Mouse (Mus musculus): ENCODE results near the gene Fibp. TPM values are rescaled to one million over a fixed set of nuclear protein-coding genes. Genes with fewer than 3 reads are reported as not detected.

The Fibp gene
- 77.1 and 157 TPM in 2 replicates for polyA plus RNA-seq (2012; rRNA removed; ENCODE audit: low replicate concordance)

DNA sequence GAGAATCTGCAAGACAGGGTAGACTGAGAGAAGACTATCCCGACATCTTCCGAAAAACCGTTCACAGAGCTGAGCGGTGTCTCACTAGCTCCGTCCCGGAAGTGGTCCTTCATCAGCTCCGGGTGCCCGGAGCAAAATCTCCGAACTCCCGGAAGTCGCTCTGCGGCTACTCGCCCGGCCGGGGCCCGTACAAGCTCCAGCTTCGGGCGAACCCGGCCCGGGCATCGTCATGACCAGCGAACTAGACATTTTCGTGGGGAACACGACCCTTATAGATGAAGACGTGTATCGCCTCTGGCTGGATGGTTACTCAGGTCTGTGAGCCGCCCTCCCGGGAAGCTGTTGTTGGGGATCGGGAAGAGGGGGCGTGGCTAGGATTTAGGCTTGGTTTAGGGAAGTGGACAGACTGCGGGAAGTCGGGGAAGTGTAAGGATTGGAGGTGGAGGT, at the start of gene Fibp:
Gene Fibp (plus strand): TSS at position 151 of the 447 bp plus-strand sequence.

DNA sequence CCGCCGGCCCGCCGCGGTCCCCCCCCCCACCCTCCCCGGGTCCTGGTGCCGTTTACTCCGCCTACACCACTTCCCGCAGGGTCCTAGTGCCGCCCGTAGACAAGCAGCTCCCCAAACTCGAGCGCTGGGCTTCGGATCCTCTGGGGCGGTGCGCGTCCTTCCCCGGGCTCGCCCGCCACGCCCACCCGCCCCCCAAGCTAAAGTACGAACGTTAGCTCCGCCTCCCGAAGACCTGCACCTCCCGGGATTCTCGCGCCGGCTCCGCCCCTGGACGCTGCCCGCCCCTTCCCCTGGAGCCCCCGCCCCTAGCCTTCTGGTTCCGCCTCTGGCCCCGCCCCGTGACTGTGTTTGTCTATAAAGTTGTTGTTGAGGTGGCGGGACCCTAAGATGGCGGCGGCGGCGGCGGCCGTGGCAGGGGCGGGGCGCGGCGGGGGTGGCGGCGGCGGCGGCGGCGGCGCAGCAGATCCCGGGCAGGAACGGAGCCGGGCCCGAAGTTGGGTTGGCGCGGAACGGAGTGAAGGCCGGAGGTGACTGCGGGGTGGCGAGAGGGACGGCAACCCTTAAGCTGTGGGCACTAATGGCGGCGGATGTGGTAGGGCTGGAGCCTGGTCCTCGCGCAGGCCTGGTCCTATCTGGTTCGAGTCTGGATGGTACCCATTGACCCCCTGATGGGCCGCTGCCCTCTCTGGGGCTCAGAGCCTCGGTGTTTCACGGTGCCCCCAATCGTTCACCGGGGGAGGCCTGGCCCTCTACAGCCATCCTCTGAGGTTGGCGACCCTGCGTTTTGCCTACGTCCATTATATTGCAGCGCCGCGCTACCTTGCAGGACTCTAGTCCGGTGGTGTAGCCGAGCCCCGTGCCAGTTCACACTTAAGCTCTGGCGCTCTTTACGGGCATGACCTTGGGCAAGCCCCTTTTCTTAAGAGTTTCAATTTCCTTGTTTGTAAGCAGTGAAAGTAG, 35.4 kb upstream of the Fibp start, which contains the start of the genes Drap1 and AI837181:
Gene Drap1 (minus strand): TSS at position 198 of the 960 bp plus-strand sequence.
Gene AI837181 (plus strand): TSS at position 363 of the 960 bp plus-strand sequence.

DNA sequence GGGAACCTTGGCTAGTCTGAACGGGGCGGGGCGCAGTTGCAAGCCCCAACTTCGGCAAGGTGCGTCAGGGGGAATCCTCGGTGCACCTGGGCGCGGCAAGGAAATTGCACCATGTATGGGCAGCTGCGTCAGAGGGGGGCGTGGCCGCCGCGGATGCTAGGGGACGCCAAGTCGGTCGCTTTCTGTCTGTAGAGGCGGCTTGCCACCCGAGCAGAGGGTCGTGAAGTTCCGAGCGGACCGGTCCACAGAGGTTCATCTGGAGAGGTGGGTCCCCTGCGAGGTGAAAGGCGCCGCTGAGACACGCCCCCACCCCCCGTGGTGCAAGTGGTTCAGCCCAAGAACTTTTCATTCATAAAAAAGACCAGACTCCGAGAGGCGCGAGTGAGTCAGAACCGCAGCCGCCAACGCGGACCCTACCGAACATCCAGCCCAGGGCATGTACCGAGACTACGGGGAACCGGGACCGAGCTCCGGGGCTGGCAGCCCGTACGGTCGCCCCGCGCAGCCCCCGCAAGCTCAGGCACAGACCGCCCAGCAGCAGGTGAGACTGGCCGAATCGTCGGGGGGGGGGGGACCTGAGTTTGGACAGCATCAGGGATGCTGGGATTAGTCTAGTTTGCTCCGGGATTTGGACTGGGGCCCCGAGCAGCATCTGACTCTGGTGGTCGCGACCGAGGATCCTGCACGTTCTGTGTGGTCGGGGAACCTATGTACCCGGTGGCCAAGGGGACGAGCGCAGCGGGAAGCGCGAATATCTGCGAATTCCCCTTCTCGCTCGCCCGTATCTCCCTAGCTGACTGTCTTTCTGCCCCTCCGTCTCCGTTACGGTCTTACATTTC, 12.7 kb upstream of the Fibp start, which contains the start of gene Fosl1:
Gene Fosl1 (plus strand): TSS at position 33 of the 839 bp plus-strand sequence.

GRCm38 (mm10) chr19:5457746-5458442, 2.5 kb upstream of the Fibp start, which contains the start of gene Ccdc85b:
Gene Ccdc85b, minus strand, starts transcription at chr19:5457894.

DNA sequence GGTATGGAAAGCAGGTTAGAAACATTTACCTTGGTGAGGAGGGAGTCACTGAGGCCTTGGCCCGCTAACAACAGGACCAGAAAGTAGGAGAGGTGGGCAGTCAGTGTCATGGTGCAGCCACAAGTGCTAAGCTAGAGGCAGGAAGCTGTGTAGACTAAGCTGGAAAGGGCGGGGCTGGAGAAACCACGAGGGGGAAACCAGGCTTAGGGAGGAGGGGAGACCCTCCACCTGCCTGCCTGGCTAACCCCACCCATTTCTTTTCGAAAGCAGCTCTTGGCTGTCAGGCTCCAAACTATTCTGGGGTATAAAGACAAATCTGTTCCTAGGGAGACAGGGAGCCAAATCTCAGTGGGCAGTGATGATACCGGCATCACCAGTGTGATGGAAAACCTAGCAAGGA, 8.0 kb downstream of the Fibp start, which contains the start of gene Ctsw:
Gene Ctsw (minus strand): TSS at position 134 of the 400 bp plus-strand sequence.

DNA sequence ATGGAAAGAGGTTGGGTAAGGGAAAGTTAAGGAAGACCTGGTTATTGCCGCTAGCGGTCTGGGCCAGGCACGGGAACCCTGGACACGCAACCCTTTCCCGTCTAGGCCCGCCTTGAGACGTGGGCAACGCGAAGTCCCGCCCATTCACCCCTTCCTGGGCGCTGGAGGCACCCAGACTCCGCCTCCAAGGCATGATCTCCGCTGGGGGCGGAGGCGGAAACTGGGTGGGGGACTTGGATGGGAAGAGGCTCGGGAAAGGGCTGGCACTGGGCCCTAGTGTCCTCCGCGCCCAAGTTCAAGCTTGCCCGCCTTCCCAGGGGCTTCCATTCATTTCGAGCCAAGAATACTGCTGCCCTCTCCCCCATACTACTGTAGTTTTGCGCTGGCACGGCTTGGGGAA, 13.3 kb downstream of the Fibp start, which contains the start of gene Efemp2:
Gene Efemp2 (plus strand): TSS at position 235 of the 400 bp plus-strand sequence.

GRCm38 (mm10) chr19:5487768-5488550, 27.5 kb downstream of the Fibp start, which contains the start of gene Mus81:
Gene Mus81, minus strand, starts transcription at chr19:5488402.

GRCm38 (mm10) chr19:5490313-5490897, 30.0 kb downstream of the Fibp start, which contains the start of gene Cfl1:
Gene Cfl1, plus strand, starts transcription at chr19:5490455.

DNA sequence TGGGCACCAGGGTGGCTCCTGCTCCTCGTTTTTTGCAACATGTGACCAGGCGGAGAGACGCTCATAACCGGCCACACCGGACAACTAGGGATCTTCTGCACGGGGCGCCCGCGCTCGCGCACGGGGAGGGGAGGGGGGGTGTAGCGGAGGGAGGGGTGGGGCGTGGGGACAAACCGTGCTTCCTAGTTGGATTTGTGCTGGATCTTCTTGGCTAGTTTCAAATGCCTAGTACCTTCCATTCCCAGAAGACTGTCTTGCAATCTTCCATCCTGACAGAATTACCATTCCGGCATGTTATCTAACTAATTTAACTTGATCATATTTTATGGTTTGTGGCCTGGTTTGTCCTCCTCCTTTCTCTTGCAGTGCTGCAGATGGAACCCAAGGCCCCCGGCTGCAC, 43.3 kb downstream of the Fibp start, which contains the start of gene 1700020D05Rik:
Gene 1700020D05Rik (minus strand): TSS at position 101 of the 400 bp plus-strand sequence.

GRCm38 (mm10) chr19:5510031-5511026, 49.9 kb downstream of the Fibp start, which contains the start of gene Snx32:
Gene Snx32, minus strand, starts transcription at chr19:5510538.

Other genes with a start within 250 kb of the Fibp start
- 6.7 and 7.8 TPM in 2 replicates for gene Pacs1, start 187.5 kb upstream of the Fibp start, polyA plus RNA-seq (2012; rRNA removed; ENCODE audit: low replicate concordance)
- gene Sf3b2, start 165.2 kb upstream of the Fibp start, polyA plus RNA-seq (2012; rRNA removed; ENCODE audit: low replicate concordance), result 86.5 and 99.5 TPM in 2 replicates
- gene Gal3st3, start 162.3 kb upstream of the Fibp start, polyA plus RNA-seq (2012; rRNA removed; ENCODE audit: low replicate concordance), result 0.08 TPM in 1 of 2 replicates, not detected in the other
- gene Catsper1, start 124.9 kb upstream of the Fibp start, polyA plus RNA-seq (2012; rRNA removed; ENCODE audit: low replicate concordance), result not detected in 2 replicates
- 775 and 1,382 TPM in 2 replicates for gene Cst6, start 111.0 kb upstream of the Fibp start, polyA plus RNA-seq (2012; rRNA removed; ENCODE audit: low replicate concordance)
- 22.1 and 39.9 TPM in 2 replicates for gene Eif1ad, start 93.9 kb upstream of the Fibp start, polyA plus RNA-seq (2012; rRNA removed; ENCODE audit: low replicate concordance)
- 134 and 143 TPM in 2 replicates for gene Banf1, start 93.4 kb upstream of the Fibp start, polyA plus RNA-seq (2012; rRNA removed; ENCODE audit: low replicate concordance)
- gene Sart1, start 71.9 kb upstream of the Fibp start, polyA plus RNA-seq (2012; rRNA removed; ENCODE audit: low replicate concordance), result 4.2 and 12.1 TPM in 2 replicates
- 0.38 and 5.1 TPM in 2 replicates for gene Tsga10ip, start 58.1 kb upstream of the Fibp start, polyA plus RNA-seq (2012; rRNA removed; ENCODE audit: low replicate concordance)
- 75.9 and 95.8 TPM in 2 replicates for gene Drap1, start 35.6 kb upstream of the Fibp start, polyA plus RNA-seq (2012; rRNA removed; ENCODE audit: low replicate concordance)
- gene AI837181, start 35.5 kb upstream of the Fibp start, polyA plus RNA-seq (2012; rRNA removed; ENCODE audit: low replicate concordance), result 53.5 and 90.2 TPM in 2 replicates
- gene Fosl1, start 13.1 kb upstream of the Fibp start, polyA plus RNA-seq (2012; rRNA removed; ENCODE audit: low replicate concordance), result 0.43 and 3.2 TPM in 2 replicates
- 3.0 and 4.1 TPM in 2 replicates for gene Ccdc85b, start 2.7 kb upstream of the Fibp start, polyA plus RNA-seq (2012; rRNA removed; ENCODE audit: low replicate concordance)
- gene Ctsw, start 7.9 kb downstream of the Fibp start, polyA plus RNA-seq (2012; rRNA removed; ENCODE audit: low replicate concordance), result 3.0 and 8.9 TPM in 2 replicates
- 24.2 and 26.7 TPM in 2 replicates for gene Efemp2, start 13.3 kb downstream of the Fibp start, polyA plus RNA-seq (2012; rRNA removed; ENCODE audit: low replicate concordance)
- 24.4 and 30.3 TPM in 2 replicates for gene Mus81, start 27.8 kb downstream of the Fibp start, polyA plus RNA-seq (2012; rRNA removed; ENCODE audit: low replicate concordance)
- 354 and 628 TPM in 2 replicates for gene Cfl1, start 29.8 kb downstream of the Fibp start, polyA plus RNA-seq (2012; rRNA removed; ENCODE audit: low replicate concordance)
- 0.19 TPM in 1 of 2 replicates, not detected in the other for gene 1700020D05Rik, start 43.2 kb downstream of the Fibp start, polyA plus RNA-seq (2012; rRNA removed; ENCODE audit: low replicate concordance)
- 2.3 and 3.4 TPM in 2 replicates for gene Snx32, start 49.9 kb downstream of the Fibp start, polyA plus RNA-seq (2012; rRNA removed; ENCODE audit: low replicate concordance)
- gene Ovol1, start 100.0 kb downstream of the Fibp start, polyA plus RNA-seq (2012; rRNA removed; ENCODE audit: low replicate concordance), result 50.7 and 55.8 TPM in 2 replicates
- 27.3 and 37.3 TPM in 2 replicates for gene Ap5b1, start 107.4 kb downstream of the Fibp start, polyA plus RNA-seq (2012; rRNA removed; ENCODE audit: low replicate concordance)
- 55.0 and 64.6 TPM in 2 replicates for gene Rnaseh2c, start 141.3 kb downstream of the Fibp start, polyA plus RNA-seq (2012; rRNA removed; ENCODE audit: low replicate concordance)
- gene Kat5, start 149.6 kb downstream of the Fibp start, polyA plus RNA-seq (2012; rRNA removed; ENCODE audit: low replicate concordance), result 28.1 and 29.4 TPM in 2 replicates
- gene Rela, start 176.9 kb downstream of the Fibp start, polyA plus RNA-seq (2012; rRNA removed; ENCODE audit: low replicate concordance), result 63.4 and 69.8 TPM in 2 replicates
- gene Sipa1, start 203.1 kb downstream of the Fibp start, polyA plus RNA-seq (2012; rRNA removed; ENCODE audit: low replicate concordance), result 31.8 and 39.3 TPM in 2 replicates
- 93.9 and 146 TPM in 2 replicates for gene Map3k11, start 228.1 kb downstream of the Fibp start, polyA plus RNA-seq (2012; rRNA removed; ENCODE audit: low replicate concordance)
- 123 and 125 TPM in 2 replicates for gene Pcnx3, start 228.3 kb downstream of the Fibp start, polyA plus RNA-seq (2012; rRNA removed; ENCODE audit: low replicate concordance)
- gene Kcnk7, start 243.8 kb downstream of the Fibp start, polyA plus RNA-seq (2012; rRNA removed; ENCODE audit: low replicate concordance), result 0.49 TPM in 1 of 2 replicates, not detected in the other

Measured in duodenum, adult 2 months (tissue).